Mouse (Mus musculus): ENCODE data around the gene Psmc1. TPM values are rescaled to one million over a fixed set of nuclear protein-coding genes. Genes with fewer than 3 reads are reported as not detected.

Gene Psmc1
- total RNA-seq (2021) = 100 to 1,000 TPM; 183 to 198 TPM

DNA sequence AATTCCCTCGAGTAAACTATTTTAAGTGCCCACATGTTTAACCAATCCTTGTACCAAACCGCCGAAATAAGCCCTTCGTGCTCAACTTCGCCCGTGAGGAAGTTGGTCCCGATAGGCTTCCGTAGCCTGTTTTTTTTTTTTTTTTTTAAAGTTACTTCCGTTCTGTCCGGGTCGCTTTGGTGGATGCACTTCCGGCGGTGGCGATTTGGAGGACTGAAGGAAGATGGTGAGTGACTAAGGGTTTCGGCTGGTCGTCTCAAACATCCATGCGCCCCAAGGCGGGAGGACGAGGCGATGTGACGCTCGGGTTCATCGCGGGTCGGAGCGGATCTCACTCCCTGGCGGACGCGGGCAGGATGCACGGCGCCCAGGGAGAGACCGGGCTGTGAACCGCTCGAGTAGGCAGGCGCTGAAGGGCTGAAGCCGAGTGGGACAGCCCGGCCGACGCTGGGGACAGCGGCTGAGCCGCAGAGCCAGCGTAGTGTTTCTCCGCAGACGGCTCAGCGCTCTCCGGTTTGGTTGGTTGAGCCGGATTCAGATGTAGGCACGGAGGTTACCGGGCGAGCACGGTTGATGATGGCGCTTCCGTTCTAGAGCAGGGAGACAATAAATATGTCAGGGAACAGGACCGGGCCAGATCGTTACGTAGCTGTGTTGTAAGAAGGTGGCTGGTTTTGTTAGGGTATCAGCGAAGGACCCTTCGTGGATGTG, at the start of gene Psmc1:
Psmc1 (plus strand) TSS at position 169 of the 711 bp plus-strand sequence.
- peak; percentile 75 to 76 for DNase-seq

DNA sequence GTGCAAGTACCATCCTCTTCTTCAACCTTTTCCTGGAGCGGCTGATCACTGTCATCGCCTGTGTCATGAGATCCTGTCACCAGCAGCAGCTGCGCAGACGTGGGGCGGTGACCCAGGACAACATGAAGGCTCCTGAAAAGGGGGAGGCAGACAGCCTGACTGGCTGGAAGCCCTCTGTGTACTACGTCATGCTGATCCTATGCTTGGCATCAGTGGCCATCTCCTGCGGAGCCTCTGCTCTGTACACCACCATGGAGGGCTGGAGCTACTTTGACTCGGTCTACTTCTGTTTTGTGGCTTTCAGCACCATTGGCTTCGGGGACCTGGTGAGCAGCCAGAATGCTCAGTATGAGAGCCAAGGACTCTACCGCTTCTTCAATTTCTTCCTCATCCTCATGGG, 48.9 kb upstream of the Psmc1 start:
- DNase-seq = no peak

DNA sequence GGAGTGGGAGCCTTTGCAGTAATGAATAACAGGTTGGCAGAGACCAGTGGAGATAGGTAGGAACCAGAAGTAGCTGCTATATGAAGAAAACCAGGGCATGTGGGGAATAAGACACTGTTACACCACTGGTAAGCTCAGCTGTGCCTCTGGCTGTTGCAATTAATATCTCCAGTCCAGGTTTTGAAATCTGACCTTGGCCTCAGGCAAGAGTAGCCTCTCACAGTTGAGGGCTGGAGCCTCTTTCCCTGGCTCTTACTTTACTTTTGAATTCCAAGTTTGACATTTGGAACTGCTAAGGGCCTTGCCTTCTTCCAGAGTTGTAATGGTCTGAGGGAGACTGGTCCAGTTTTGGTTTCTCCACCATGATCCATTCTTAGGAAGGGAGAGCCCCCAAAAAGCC, 48.1 kb upstream of the Psmc1 start:
- no peak for DNase-seq

DNA sequence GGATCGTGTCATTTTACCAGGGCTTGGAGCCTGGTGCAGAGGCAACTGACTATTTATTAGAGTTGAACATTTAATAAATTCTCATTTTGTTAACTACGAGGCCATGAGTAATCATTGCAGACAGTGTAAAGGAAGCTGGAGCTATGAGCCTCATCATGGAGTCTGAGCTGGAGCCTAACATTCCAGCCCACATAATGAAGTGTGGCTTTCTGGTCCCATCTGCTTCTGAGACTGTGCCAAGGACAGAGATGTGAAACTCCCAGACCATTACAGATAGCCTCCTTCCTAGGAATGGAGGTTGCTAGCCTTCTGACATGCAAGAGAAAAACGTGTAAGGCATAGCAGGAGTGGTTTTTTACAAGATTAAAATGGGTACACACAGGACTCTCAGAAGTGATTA, 47.4 kb upstream of the Psmc1 start:
- DNase-seq = no peak

GRCm38 (mm10) chr12:100065109-100065508, 44.8 kb upstream of the Psmc1 start:
- DNase-seq = peak in 1 of 2 experiments; percentile 16

DNA sequence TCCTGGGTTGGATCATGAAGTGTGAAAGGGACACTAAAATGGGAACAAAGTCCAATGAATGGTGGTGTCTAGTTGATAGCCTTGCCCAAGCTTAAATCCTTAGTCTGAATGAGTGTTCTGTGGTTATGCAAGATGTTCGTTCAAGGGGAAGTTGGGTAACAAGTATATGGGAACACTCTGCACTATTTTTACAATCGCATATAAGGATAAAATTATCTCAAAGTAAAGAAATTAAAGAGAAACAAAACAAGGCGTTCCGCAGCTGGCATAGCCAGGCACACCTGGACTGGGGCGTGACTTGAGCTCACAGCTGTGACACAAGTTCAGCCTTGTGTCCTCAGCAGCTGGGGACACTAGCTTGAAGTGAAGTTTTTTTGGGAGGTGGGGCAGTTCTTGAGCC, 42.5 kb upstream of the Psmc1 start:
- no peak for DNase-seq

- peak; percentile 16 to 28 for DNase-seq
Observed at GRCm38 (mm10) chr12:100073201-100073672, 36.7 kb upstream of the Psmc1 start.

DNA sequence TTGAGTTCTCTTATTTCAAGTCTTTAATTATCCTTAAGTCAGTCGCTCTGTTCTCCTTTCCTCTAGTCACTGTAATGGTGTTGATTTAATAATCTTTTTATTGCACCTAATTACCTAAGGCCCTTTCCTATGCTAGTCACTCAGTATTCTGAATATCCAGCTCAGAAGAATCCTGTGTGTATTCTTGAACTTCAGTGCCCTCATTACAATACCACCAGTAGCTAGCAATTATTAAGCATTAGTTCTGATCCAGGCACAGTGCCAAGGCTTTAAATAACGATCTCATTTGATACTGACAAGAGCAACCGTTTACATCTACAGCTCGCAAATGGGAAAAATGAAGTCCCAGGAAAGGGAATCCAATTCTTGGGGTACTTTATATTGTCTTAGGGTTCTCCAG, 34.2 kb upstream of the Psmc1 start:
- no peak for DNase-seq

GRCm38 (mm10) chr12:100079636-100080286, 30.2 kb upstream of the Psmc1 start:
- DNase-seq = no peak

DNA sequence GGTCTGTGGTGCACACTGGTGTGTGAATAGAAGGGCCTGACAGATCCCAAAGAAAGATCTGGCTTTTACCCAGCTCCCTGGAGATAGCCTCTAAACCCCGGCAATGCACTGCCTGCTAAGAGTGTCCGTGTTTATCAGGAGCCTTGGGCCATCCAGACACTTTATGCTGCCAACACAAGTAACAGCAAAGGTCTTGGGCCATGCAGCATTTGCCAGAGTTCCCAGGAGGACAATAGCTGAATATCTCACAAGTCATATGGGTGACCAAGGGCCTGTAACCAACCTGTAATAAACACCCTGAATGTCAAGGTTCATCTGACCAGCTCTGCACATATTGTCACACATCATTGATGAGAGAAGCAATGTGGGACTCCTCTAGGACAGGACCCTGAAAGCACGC, 21.9 kb upstream of the Psmc1 start:
- DNase-seq = no peak

GRCm38 (mm10) chr12:100089265-100089664, 20.7 kb upstream of the Psmc1 start:
- DNase-seq = no peak

GRCm38 (mm10) chr12:100090750-100091149, 19.2 kb upstream of the Psmc1 start:
- DNase-seq = no peak

DNA sequence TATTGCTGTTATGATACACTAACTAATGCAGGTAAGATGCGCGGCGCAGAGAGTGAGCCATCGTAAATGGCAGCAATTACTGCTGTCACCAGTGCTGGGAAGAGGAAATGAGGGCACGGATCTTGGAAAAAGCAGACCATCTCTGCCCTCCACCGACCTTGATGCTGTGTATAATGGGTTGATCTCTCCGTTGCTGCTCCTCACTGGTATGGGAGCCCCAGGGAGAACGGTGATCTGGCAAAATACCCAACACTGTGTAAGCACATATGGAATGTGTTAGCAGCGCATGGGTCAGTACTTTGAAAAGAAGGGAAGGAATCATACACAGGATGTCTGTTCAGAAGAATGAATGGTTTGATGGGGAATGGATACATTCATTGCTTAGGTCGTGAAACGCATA, 16.9 kb upstream of the Psmc1 start:
- no peak for DNase-seq

GRCm38 (mm10) chr12:100099971-100100706, 9.8 kb upstream of the Psmc1 start:
- DNase-seq = peak; percentile 53 to 66

- no peak for DNase-seq
Observed at GRCm38 (mm10) chr12:100100707-100101030, 9.3 kb upstream of the Psmc1 start.

GRCm38 (mm10) chr12:100101651-100102050, 8.3 kb upstream of the Psmc1 start:
- no peak for DNase-seq

- DNase-seq = no peak
Observed at GRCm38 (mm10) chr12:100104530-100104929, 5.4 kb upstream of the Psmc1 start.

DNA sequence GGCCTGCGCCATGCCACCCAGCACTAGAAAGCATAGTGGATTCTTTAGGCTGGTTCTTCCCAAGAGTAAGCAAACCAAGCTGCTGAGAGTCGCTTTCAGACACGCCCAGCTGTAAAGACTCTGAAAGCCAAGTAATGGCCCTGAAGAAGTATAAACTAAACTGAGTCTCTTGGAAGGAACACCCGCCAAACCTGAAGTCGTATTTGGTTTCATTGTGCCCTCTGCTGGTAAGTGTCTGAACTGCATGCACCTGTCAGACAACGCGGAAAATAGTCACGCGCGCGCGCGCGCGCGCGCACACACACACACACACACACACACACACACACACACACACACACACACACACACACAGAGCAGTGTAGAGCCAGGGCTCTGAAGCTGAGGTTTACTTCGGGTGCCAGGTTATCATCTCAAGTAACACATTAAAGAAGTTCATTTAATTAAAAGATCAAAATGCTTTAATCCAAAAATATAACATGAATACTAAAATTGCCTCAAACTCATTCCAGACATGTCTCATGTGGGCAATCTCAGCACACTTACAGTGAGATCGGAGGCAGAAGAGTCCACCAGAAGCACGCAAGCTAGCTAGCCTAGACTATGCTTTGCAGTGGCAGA, 3.6 kb upstream of the Psmc1 start:
- peak; percentile 54 to 73 for DNase-seq

- DNase-seq = no peak
Observed at GRCm38 (mm10) chr12:100107436-100107835, 2.5 kb upstream of the Psmc1 start.

GRCm38 (mm10) chr12:100115982-100116381, 6.0 kb downstream of the Psmc1 start:
- DNase-seq = no peak

- DNase-seq = no peak
Observed at GRCm38 (mm10) chr12:100122921-100123381, 13.0 kb downstream of the Psmc1 start.

GRCm38 (mm10) chr12:100123476-100123875, 13.5 kb downstream of the Psmc1 start:
- peak; percentile 71 to 74 for DNase-seq
